Mouse (Mus musculus): ENCODE measurements around the gene Eci3.

Gene Eci3

DNA sequence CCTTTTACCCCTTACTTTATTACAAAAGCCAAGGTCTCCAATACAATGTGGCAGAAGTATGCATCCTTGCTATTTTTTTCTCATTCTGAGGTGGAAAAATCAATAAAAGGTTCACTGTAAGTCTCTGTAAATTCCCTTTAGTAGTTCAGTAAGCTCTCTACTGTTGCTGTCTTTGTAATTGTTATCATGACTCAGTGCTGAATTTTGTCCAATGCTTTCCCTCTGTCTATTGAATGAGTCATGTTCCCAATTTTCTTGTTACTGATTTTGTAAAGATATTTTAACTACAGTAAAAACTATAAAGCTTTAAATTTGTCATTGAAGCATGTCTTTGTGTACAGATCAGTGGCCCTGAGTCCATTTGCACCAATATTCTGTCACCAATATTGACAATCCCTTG is 21.2 kb downstream of the Eci3 start:
- peak; percentile 3 for DNase-seq (ENCODE audit: extremely low read depth, insufficient read length, low spot score)

DNA sequence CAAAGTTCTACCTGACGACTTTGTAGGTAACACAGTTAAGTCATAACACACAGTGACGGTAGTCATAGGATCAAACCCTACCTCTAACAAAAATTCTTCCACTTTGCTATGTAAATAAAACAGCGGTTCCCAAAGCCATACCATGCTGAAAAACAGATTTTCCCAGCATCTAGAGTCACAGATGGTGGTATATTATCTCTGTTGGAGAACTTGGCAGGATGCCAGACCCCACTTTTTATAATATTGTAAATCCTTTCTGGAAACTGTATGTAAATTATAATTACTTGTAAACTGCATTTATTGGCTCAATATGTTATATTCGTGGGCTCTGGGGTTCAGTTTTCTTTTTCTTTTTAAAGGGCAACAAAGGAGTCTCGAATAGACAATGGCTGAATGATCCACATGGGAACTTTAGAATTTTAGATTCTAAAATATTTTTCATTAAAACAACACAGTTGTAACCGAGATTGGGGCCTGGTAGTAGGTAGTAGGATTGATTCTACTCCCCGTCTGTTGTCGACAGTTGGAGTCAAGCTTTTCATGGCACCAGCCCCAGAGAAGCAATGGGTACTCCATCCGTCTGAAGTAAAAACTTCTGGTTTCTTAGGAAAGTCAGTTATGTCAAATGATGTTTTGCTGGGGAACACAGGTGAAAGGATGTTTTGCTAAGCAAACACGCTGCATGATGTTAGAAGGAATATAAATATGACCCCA is 28.5 kb downstream of the Eci3 start:
- no peak for DNase-seq (ENCODE audit: extremely low read depth, insufficient read length, low spot score)

DNA sequence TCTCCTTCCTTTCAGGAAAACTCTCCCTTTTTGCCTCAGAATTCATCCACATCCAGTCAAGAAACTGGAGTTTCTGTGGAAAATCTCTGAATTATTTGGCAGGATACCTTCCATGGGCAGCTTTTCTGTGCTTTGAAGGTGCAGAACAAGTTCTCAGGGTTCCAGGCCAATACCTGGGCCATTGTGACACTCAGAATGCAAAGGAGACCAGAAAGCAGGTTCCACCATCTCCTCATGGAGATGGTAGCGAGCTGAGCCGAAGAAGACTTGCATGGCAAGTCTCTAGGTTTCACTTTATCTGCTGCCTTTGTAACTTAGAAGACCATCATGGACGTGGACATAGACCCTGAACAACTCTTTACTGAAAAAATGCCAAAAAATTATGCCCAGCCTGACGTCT is 39.4 kb downstream of the Eci3 start, which contains the start of the genes Fam217a and 4933417A18Rik:
Gene Fam217a, minus strand, starts transcription at position 101 of the 400 bp plus-strand sequence.
Gene 4933417A18Rik, plus strand, starts transcription at position 200 of the 400 bp plus-strand sequence.
- DNase-seq (ENCODE audit: extremely low read depth, insufficient read length, low spot score), result no peak

DNA sequence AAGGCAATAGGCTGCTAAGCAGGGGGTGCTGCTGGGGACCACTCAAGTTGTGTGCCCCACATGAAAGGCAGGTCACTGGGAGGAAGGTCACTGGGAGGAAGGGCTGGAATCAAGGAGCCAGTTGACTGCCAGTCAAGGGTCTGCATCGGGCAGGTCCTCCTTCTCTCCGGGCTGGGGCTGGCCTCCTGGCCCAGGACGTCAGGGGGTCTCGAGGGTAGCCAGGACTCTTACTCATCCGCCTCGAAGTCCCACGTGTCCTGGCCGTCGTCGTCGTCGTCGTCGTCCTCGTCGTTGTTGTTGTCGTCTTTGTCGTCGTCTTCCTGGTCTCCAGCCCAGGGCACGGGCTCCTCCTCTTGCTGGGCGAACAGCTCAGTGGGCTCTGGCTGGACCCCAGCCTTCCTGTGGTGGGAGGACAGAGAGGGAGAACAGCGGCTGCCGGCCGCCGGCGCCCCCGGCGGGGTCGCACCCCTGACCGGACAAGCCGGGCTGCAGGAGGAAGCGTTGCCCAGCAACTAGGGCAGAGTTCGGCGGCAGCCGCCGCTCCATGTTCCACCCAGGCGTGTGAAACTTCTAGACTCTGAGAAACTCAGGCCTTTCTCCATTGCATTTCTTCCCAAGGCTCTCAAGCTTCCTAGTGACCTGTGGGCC is 47.0 kb downstream of the Eci3 start:
- peak; percentile 7 for DNase-seq (ENCODE audit: extremely low read depth, insufficient read length, low spot score)

DNA sequence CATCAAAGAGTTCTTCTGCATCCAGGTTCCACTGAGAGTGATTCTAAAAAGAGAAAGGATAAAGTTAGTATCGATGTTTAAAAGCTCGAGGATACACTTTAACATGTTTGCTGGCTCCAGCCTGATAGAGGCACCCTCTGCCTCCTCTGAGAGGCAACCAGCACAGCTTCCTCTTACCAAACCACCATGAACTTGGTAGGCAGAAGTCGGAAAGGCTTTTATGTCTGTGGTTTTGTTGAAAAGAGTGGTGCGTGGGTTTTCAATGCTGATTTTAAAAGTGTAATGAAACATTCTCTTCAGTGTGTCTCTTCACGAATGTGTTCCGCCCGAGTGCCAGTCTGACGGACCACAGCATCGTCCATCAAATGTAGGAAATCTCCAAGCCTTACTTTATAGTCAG is 49.0 kb downstream of the Eci3 start:
- DNase-seq (ENCODE audit: extremely low read depth, insufficient read length, low spot score), result no peak

Measured in 3134 (cell line).